Mouse (Mus musculus) kidney, postnatal 25 days (tissue): ENCODE data around the gene Olfr1392.

Experiments used
- DNase-seq, 2 experiments: peaks; one replicate each; pipeline ENCODE4 v3.0.0; 2021; ENCODE audit warnings: mixed read lengths in 2 of 2

Gene Olfr1392

GRCm38 (mm10) chr11:49329686-49330085, 44.6 kb downstream of the Olfr1392 start:
- no peak for DNase-seq

- DNase-seq = no peak
Observed at GRCm38 (mm10) chr11:49334888-49335287, 49.8 kb downstream of the Olfr1392 start, which contains the start of gene Olfr1390. Gene Olfr1390 (plus strand): TSS chr11:49335188.

GRCm38 (mm10) chr11:49337150-49337832, 52.2 kb downstream of the Olfr1392 start:
- DNase-seq = no peak
